Mouse (Mus musculus): ENCODE results near the gene Tbc1d14. TPM values are rescaled to one million over a fixed set of nuclear protein-coding genes. Genes with fewer than 3 reads are reported as not detected.

The Tbc1d14 gene
- polyA plus RNA-seq, 1 experiment from 2014 or later: 45.4 TPM

GRCm38 (mm10) chr5:36494709-36495108, 98.4 kb downstream of the Tbc1d14 start:
- no peaks in the 10 kb centered on the region for H3K27me3 ChIP-seq
- peaks cover 2% of the 10 kb centered on the region; the same call in 1 of the 2 replicates for H3K4me1 ChIP-seq
- no peak overlapping the region for H3K9ac ChIP-seq
- H3K4me2 ChIP-seq: no peak overlapping the region
- no peaks in the 10 kb centered on the region for H3K9me3 ChIP-seq
- H3K27ac ChIP-seq: no peak overlapping the region
- no peak for ATAC-seq (ENCODE audit: insufficient number of reproducible peaks, insufficient read depth, low FRiP score, low TSS enrichment, low read depth)
- WGBS: 93% methylated on average over 9 of the region's 9 CpGs
- H3K4me3 ChIP-seq: no peak overlapping the region
- peaks cover 74% of the 10 kb centered on the region for H3K36me3 ChIP-seq

- H3K36me3 ChIP-seq: peaks cover 68% of the 10 kb centered on the region
- no peak overlapping the region for H3K27ac ChIP-seq
- H3K4me1 ChIP-seq: peaks cover 4% of the 10 kb centered on the region; the same call in 1 of the 2 replicates
- no peaks in the 10 kb centered on the region for H3K9me3 ChIP-seq
- no peak for ATAC-seq (ENCODE audit: insufficient number of reproducible peaks, insufficient read depth, low FRiP score, low TSS enrichment, low read depth)
- H3K4me3 ChIP-seq: no peak overlapping the region
- no peak overlapping the region for H3K4me2 ChIP-seq
- no peak overlapping the region for H3K9ac ChIP-seq
- H3K27me3 ChIP-seq: no peaks in the 10 kb centered on the region
- WGBS: 86% methylated on average over 6 of the region's 6 CpGs
These were observed 99.2 kb downstream of the Tbc1d14 start for GRCm38 (mm10) chr5:36493919-36494318.

- Histone ChIP-seq H3K9ac (no peak overlapping the region), H3K36me3 (peaks cover 34% of the 10 kb centered on the region), H3K27ac (no peak overlapping the region), H3K4me3 (no peak overlapping the region), H3K4me2 (no peak overlapping the region), H3K9me3 (no peaks in the 10 kb centered on the region), H3K4me1 (peaks cover 13% of the 10 kb centered on the region), H3K27me3 (peaks cover 19% of the 10 kb centered on the region)
- no peak for ATAC-seq (ENCODE audit: insufficient number of reproducible peaks, insufficient read depth, low FRiP score, low TSS enrichment, low read depth)
- 45% methylated on average over 2 of the region's 2 CpGs for WGBS
These were observed 103.9 kb downstream of the Tbc1d14 start for GRCm38 (mm10) chr5:36489225-36489624.

- ATAC-seq (ENCODE audit: insufficient number of reproducible peaks, insufficient read depth, low FRiP score, low TSS enrichment, low read depth): no peak
- peaks cover 19% of the 10 kb centered on the region for H3K27me3 ChIP-seq
- no peak overlapping the region for H3K27ac ChIP-seq
- H3K9ac ChIP-seq: no peak overlapping the region
- 44% methylated on average over 19 of the region's 19 CpGs for WGBS
- H3K36me3 ChIP-seq: no peaks in the 10 kb centered on the region
- H3K9me3 ChIP-seq: no peaks in the 10 kb centered on the region
- peak overlapping the region; percentile 88 for H3K4me2 ChIP-seq
- peaks cover 34% of the 10 kb centered on the region for H3K4me1 ChIP-seq
- peak overlapping the region; percentile 79; the same call in 1 of the 2 replicates for H3K4me3 ChIP-seq
These were observed 107.8 kb downstream of the Tbc1d14 start for GRCm38 (mm10) chr5:36485306-36485705.

- WGBS: under 1% methylated on average over 97 of the region's 97 CpGs
- Histone ChIP-seq H3K27me3 (peaks cover 19% of the 10 kb centered on the region), H3K9me3 (no peaks in the 10 kb centered on the region), H3K4me2 (peak within 1 kb of the TSS; percentile 88), H3K4me1 (peaks cover 30% of the 10 kb centered on the region), H3K9ac (peak within 1 kb of the TSS; percentile 90), H3K27ac (0 out of 2 replicates have a peak within 1 kb of the TSS, but pooled peaks have one; percentile 41), H3K36me3 (no peaks in the 10 kb centered on the region), H3K4me3 (peak within 1 kb of the TSS; percentile 79)
- ATAC-seq (ENCODE audit: insufficient number of reproducible peaks, insufficient read depth, low FRiP score, low TSS enrichment, low read depth): peak; percentile 96
These were observed 108.7 kb downstream of the Tbc1d14 start, which contains the start of the genes Tada2b and Ccdc96 for GRCm38 (mm10) chr5:36484171-36484990. Tada2b (minus strand) TSS chr5:36484285. Ccdc96 (plus strand) TSS chr5:36484588.

- peaks cover 30% of the 10 kb centered on the region for H3K4me1 ChIP-seq
- WGBS: 1% methylated on average over 54 of the region's 58 CpGs
- peak overlapping the region; percentile 79 for H3K4me3 ChIP-seq
- 0 out of 2 replicates have a peak overlapping the region, but pooled peaks have one; percentile 41 for H3K27ac ChIP-seq
- no peaks in the 10 kb centered on the region for H3K9me3 ChIP-seq
- ATAC-seq (ENCODE audit: insufficient number of reproducible peaks, insufficient read depth, low FRiP score, low TSS enrichment, low read depth): 0 out of 2 replicates have a peak, but pooled peaks have one; percentile 3
- peak overlapping the region; percentile 90 for H3K9ac ChIP-seq
- H3K36me3 ChIP-seq: no peaks in the 10 kb centered on the region
- peak overlapping the region; percentile 88 for H3K4me2 ChIP-seq
- peaks cover 19% of the 10 kb centered on the region for H3K27me3 ChIP-seq
These were observed 109.6 kb downstream of the Tbc1d14 start for GRCm38 (mm10) chr5:36483203-36484101.

- ATAC-seq (ENCODE audit: insufficient number of reproducible peaks, insufficient read depth, low FRiP score, low TSS enrichment, low read depth): no peak
- Histone ChIP-seq H3K27ac (no peak overlapping the region), H3K4me1 (peaks cover 30% of the 10 kb centered on the region), H3K9me3 (no peaks in the 10 kb centered on the region), H3K36me3 (peaks cover 8% of the 10 kb centered on the region), H3K27me3 (peaks cover 16% of the 10 kb centered on the region), H3K4me3 (no peak overlapping the region), H3K4me2 (no peak overlapping the region), H3K9ac (no peak overlapping the region)
- 68% methylated on average over 1 of the region's 1 CpGs for WGBS
These were observed 112.0 kb downstream of the Tbc1d14 start for GRCm38 (mm10) chr5:36481114-36481513.

- Histone ChIP-seq H3K9ac (no peak overlapping the region), H3K4me3 (no peak overlapping the region), H3K4me1 (peaks cover 30% of the 10 kb centered on the region), H3K36me3 (peaks cover 15% of the 10 kb centered on the region), H3K4me2 (no peak overlapping the region), H3K27me3 (peaks cover 8% of the 10 kb centered on the region), H3K9me3 (no peaks in the 10 kb centered on the region), H3K27ac (no peak overlapping the region)
- WGBS: 94% methylated on average over 4 of the region's 4 CpGs
- no peak for ATAC-seq (ENCODE audit: insufficient number of reproducible peaks, insufficient read depth, low FRiP score, low TSS enrichment, low read depth)
These were observed 112.7 kb downstream of the Tbc1d14 start for GRCm38 (mm10) chr5:36480398-36480797.

- no peak overlapping the region for H3K9ac ChIP-seq
- H3K27me3 ChIP-seq: peaks cover 2% of the 10 kb centered on the region
- H3K9me3 ChIP-seq: no peaks in the 10 kb centered on the region
- H3K4me3 ChIP-seq: no peak overlapping the region
- H3K36me3 ChIP-seq: peaks cover 19% of the 10 kb centered on the region
- peaks cover 24% of the 10 kb centered on the region for H3K4me1 ChIP-seq
- no peak overlapping the region for H3K27ac ChIP-seq
- H3K4me2 ChIP-seq: no peak overlapping the region
- ATAC-seq (ENCODE audit: insufficient number of reproducible peaks, insufficient read depth, low FRiP score, low TSS enrichment, low read depth): no peak
- WGBS: 84% methylated on average over 2 of the region's 2 CpGs
These were observed 113.3 kb downstream of the Tbc1d14 start for GRCm38 (mm10) chr5:36479735-36480134.

GRCm38 (mm10) chr5:36478540-36479420, 114.3 kb downstream of the Tbc1d14 start:
- Histone ChIP-seq H3K9me3 (no peaks in the 10 kb centered on the region), H3K27ac (no peak overlapping the region), H3K4me2 (no peak overlapping the region), H3K4me1 (peaks cover 21% of the 10 kb centered on the region), H3K27me3 (no peaks in the 10 kb centered on the region), H3K36me3 (peaks cover 24% of the 10 kb centered on the region), H3K4me3 (no peak overlapping the region), H3K9ac (no peak overlapping the region)
- 89% methylated on average over 6 of the region's 6 CpGs for WGBS
- no peak for ATAC-seq (ENCODE audit: insufficient number of reproducible peaks, insufficient read depth, low FRiP score, low TSS enrichment, low read depth)
